12 mouse cellular contexts compared by ENCODE assay signal in genomic region chr7:93123936-93124335, GRCm38 (mm10). TPM values are rescaled to one million over a fixed set of nuclear protein-coding genes. Genes with fewer than 3 reads are reported as not detected.
DNase-seq lines count a peak whose midpoint lies in the region; ATAC-seq and TF ChIP-seq lines count a peak whose summit lies in the region.
"Had no signal": no experiment of that assay in that cellular context is flagged by ENCODE, and none has a peak within 500 bp of the region (broad histone marks: within the 10 kb centered on the region; RNA-seq: fewer than 3 reads in every experiment).

No protein-coding gene starts in this region.

- H3K27ac ChIP-seq in kidney, postnatal 0 days: no peak overlapping the region
- no peak overlapping the region for H3K27ac ChIP-seq in ES-Bruce4 (ENCODE audit: insufficient read depth, low read length)
- H3K27ac ChIP-seq: embryonic facial prominence, embryonic 15.5 days; hindbrain, embryonic 10.5 days; kidney, embryonic 15.5 days; liver, embryonic 15.5 days; midbrain, embryonic 12.5 days had no signal

- POLR2A ChIA-PET in Patski (lab: Charles Lee): no interaction called here

- no peaks in the 10 kb centered on the region for H3K36me3 ChIP-seq in kidney, postnatal 0 days (ENCODE audit: insufficient read depth, low read length)
- H3K36me3 ChIP-seq in ES-Bruce4 (ENCODE audit: control insufficient read depth, insufficient read depth, low read length, poor library complexity, severe bottlenecking): no peaks in the 10 kb centered on the region
- H3K36me3 ChIP-seq: embryonic facial prominence, embryonic 15.5 days; hindbrain, embryonic 10.5 days; kidney, embryonic 15.5 days; liver, embryonic 15.5 days; midbrain, embryonic 12.5 days had no signal

- in situ Hi-C loops in Patski (cut with MboI; ENCODE audit: low pct_unique_long_range_greater_than_20kb): loop anchor here (10.0 kb wide), 1 partner anchor 921 kb away; no protein-coding TSS in a partner anchor

- 76% methylated on average over 1 of the region's 1 CpGs for WGBS in kidney, postnatal 0 days

- H3K4me1 ChIP-seq in kidney, postnatal 0 days (replicated peaks; ENCODE audit: insufficient read depth, low read length): no peaks in the 10 kb centered on the region
- no peaks in the 10 kb centered on the region for H3K4me1 ChIP-seq in ES-Bruce4 (ENCODE audit: control insufficient read depth, insufficient read depth, low read length)
- H3K4me1 ChIP-seq: embryonic facial prominence, embryonic 15.5 days; hindbrain, embryonic 10.5 days; kidney, embryonic 15.5 days; liver, embryonic 15.5 days; midbrain, embryonic 12.5 days had no signal

- peak; percentile 53 for TF ChIP-seq CTCF in kidney, postnatal 0 days (IDR thresholded peaks at IDR 0.05; ENCODE audit: low read depth)
- TF ChIP-seq CTCF in ES-Bruce4 (IDR thresholded peaks at IDR 0.05; ENCODE audit: low read depth, low read length) (peak; percentile 16), Patski (IDR thresholded peaks at IDR 0.05) (peak; percentile 54)

- no peak for TF ChIP-seq EP300 in ES-Bruce4 (IDR thresholded peaks at IDR 0.05; ENCODE audit: insufficient read depth, low read depth, low read length)

- H3K27me3 ChIP-seq in kidney, postnatal 0 days (ENCODE audit: insufficient read depth, low read length): no peaks in the 10 kb centered on the region
- H3K27me3 ChIP-seq in ES-Bruce4 (ENCODE audit: control insufficient read depth, insufficient read depth, low read length, poor library complexity, severe bottlenecking) (no peaks in the 10 kb centered on the region), Patski (peaks cover 5% of the 10 kb centered on the region)
- H3K27me3 ChIP-seq: embryonic facial prominence, embryonic 15.5 days; kidney, embryonic 15.5 days; liver, embryonic 15.5 days; midbrain, embryonic 12.5 days had no signal

- no peak for ATAC-seq in kidney, postnatal 0 days (replicated peaks; ENCODE audit: low FRiP score, low read depth)
- ATAC-seq in Patski: no peak
- ATAC-seq in granulocyte monocyte progenitor cell, adult 5-6 weeks (replicated peaks; ENCODE audit: poor library complexity, severe bottlenecking): no peak
- ATAC-seq in frontal cortex, adult (ENCODE audit: low TSS enrichment): no peak

- DNase-seq in kidney, postnatal 0 days (ENCODE audit: low spot score): peak; percentile 7
- no peak for DNase-seq in kidney, adult 8-10 months
- no peak for DNase-seq in Patski (ENCODE audit: low read depth, low spot score)
- DNase-seq in cerebellum, postnatal 14 days: peak; percentile 15 to 29

- no peak overlapping the region for H3K4me3 ChIP-seq in kidney, postnatal 0 days (replicated peaks; ENCODE audit: low read depth, low read length)
- H3K4me3 ChIP-seq in ES-Bruce4 (ENCODE audit: low read depth, low read length): no peak overlapping the region
- H3K4me3 ChIP-seq: embryonic facial prominence, embryonic 15.5 days; hindbrain, embryonic 10.5 days; kidney, embryonic 15.5 days; liver, embryonic 15.5 days; midbrain, embryonic 12.5 days had no signal

- no peaks in the 10 kb centered on the region for H3K9me3 ChIP-seq in kidney, postnatal 0 days (replicated peaks; ENCODE audit: low read length)
- H3K9me3 ChIP-seq in ES-Bruce4 (replicated peaks; ENCODE audit: control insufficient read depth, insufficient read depth, low read length, poor library complexity, severe bottlenecking): no peaks in the 10 kb centered on the region
- H3K9me3 ChIP-seq: embryonic facial prominence, embryonic 15.5 days; hindbrain, embryonic 10.5 days; kidney, embryonic 15.5 days; liver, embryonic 15.5 days; midbrain, embryonic 12.5 days had no signal

- CTCF ChIA-PET in Patski (lab: Charles Lee): no interaction called here

- H3K9ac ChIP-seq in kidney, postnatal 0 days (ENCODE audit: low read depth, low read length): no peak overlapping the region
- no peak overlapping the region for H3K9ac ChIP-seq in ES-Bruce4 (ENCODE audit: low read depth, poor library complexity, severe bottlenecking)
- H3K9ac ChIP-seq: embryonic facial prominence, embryonic 15.5 days; kidney, embryonic 15.5 days; liver, embryonic 15.5 days; midbrain, embryonic 12.5 days had no signal

- no peak for TF ChIP-seq POLR2A in ES-Bruce4 (IDR thresholded peaks at IDR 0.05; ENCODE audit: insufficient read depth, low read length)

- no peak overlapping the region for H3K4me2 ChIP-seq in kidney, postnatal 0 days (ENCODE audit: low read length)
- H3K4me2 ChIP-seq: embryonic facial prominence, embryonic 15.5 days; kidney, embryonic 15.5 days; liver, embryonic 15.5 days; midbrain, embryonic 12.5 days had no signal

RNA-seq across cellular contexts. Expression of gene Fam181b, which starts 44.3 kb away (rescaled TPM):
- polyA plus RNA-seq in kidney, postnatal 0 days (2015; fragmentation: Nextera tagmentation; extraction: Ambion mirVana): 2.8 and 3.9 TPM in 2 replicates
- polyA plus RNA-seq in ES-Bruce4 (2011; ENCODE audit: insufficient read depth, insufficient read length, low read depth, missing spikeins) (0.44 and 0.70 TPM in 2 replicates), Patski (2021) (not detected)
- total RNA-seq in granulocyte monocyte progenitor cell, adult 5-6 weeks (2014; fragmentation: Nextera tagmentation): not detected in 2 replicates
- not detected in 2 replicates for total RNA-seq in granulocyte monocyte progenitor cell, adult 5-6 weeks (2017)
- polyA plus RNA-seq: liver, embryonic 15.5 days had no signal

Comparison
In these comparisons a context has a peak if more than half of its experiments do, and no peak if none do; other contexts are left out.
1. DNase-seq: peak in kidney, postnatal 0 days (single experiment) and cerebellum, postnatal 14 days (2 of 2); none in kidney, adult 8-10 months (0 of 2) and Patski (single experiment).
2. Peak in every context shown above with its lines, with median percentiles within 50 percentile points of each other: CTCF ChIP-seq.